Mouse (Mus musculus) kidney, adult 2 months (tissue): Measurements from ENCODE around the gene Sit1.

Experiments
- CTCF ChIP-seq: fragments of 200-500 bp; conservative IDR thresholded peaks from 2 replicates; pipeline ENCODE4 v1.5.1; 2011; ENCODE audit warnings: low read depth, mild to moderate bottlenecking, control low read depth, low read length, moderate library complexity, mixed read lengths; ENCODE audit not compliant: insufficient read depth, insufficient read length
- POLR2A ChIP-seq: fragments of 200-500 bp; IDR thresholded peaks from one replicate; pipeline ENCODE4 v1.6.1; 2011; ENCODE audit warnings: low read depth, low read length, control low read depth

GRCm38 (mm10) chr4:43441639-43442038 is 41.9 kb downstream of the Sit1 start, which contains the start of gene Tesk1:
- no peak for TF ChIP-seq POLR2A
- no peak for TF ChIP-seq CTCF
